ENCODE assay signal across 20 mouse cellular contexts in genomic region chr15:81919062-81919461, GRCm38 (mm10). TPM values are rescaled to one million over a fixed set of nuclear protein-coding genes. Genes with fewer than 3 reads are reported as not detected.
DNase-seq lines count a peak whose midpoint lies in the region; ATAC-seq and TF ChIP-seq lines count a peak whose summit lies in the region.
"Had no signal": no experiment of that assay in that cellular context is flagged by ENCODE, and none has a peak within 500 bp of the region (broad histone marks: within the 10 kb centered on the region; RNA-seq: fewer than 3 reads in every experiment).

No protein-coding gene starts in this region.

- no peak for TF ChIP-seq CTCF in layer of hippocampus, adult 2 months (conservative IDR thresholded peaks at IDR 0.05)

- H3K9me3 ChIP-seq in hindbrain, embryonic 13.5 days, result no peaks in the 10 kb centered on the region
- H3K9me3 ChIP-seq in hindbrain, embryonic 14.5 days (ENCODE audit: control insufficient read depth, low read length), result no peaks in the 10 kb centered on the region
- H3K9me3 ChIP-seq: embryonic facial prominence, embryonic 13.5 days; forebrain, embryonic 15.5 days; hindbrain, embryonic 12.5 days; megakaryocyte, embryonic 14.5 days; neural tube, embryonic 13.5 days had no signal

- H3K4me3 ChIP-seq in hindbrain, embryonic 13.5 days, result no peak overlapping the region
- H3K4me3 ChIP-seq in hindbrain, embryonic 14.5 days (replicated peaks; ENCODE audit: low read length), result no peak overlapping the region
- H3K4me3 ChIP-seq in layer of hippocampus, adult 2 months, result no peak overlapping the region
- H3K4me3 ChIP-seq: embryonic facial prominence, embryonic 13.5 days; forebrain, embryonic 15.5 days; hindbrain, embryonic 12.5 days; megakaryocyte, embryonic 14.5 days; neural tube, embryonic 13.5 days had no signal

- peaks cover 32% of the 10 kb centered on the region for H3K4me1 ChIP-seq in hindbrain, embryonic 13.5 days (replicated peaks)
- H3K4me1 ChIP-seq in hindbrain, embryonic 14.5 days (replicated peaks; ENCODE audit: control insufficient read depth, insufficient read depth, low read length), result peaks cover 5% of the 10 kb centered on the region; the same call in 1 of the 2 replicates
- H3K4me1 ChIP-seq: embryonic facial prominence, embryonic 13.5 days had no signal

- WGBS in hindbrain, embryonic 13.5 days, result 86% methylated on average over 5 of the region's 5 CpGs
- WGBS in hindbrain, embryonic 14.5 days, result 88% methylated on average over 5 of the region's 5 CpGs

- ATAC-seq in cerebellum, adult (ENCODE audit: insufficient number of reproducible peaks, low FRiP score, low TSS enrichment), result 0 out of 2 replicates have a peak, but pooled peaks have one; percentile 7
- ATAC-seq in hindbrain, embryonic 13.5 days (ENCODE audit: low FRiP score), result no peak
- no peak for ATAC-seq in hindbrain, embryonic 14.5 days (ENCODE audit: low FRiP score)
- ATAC-seq: CD4-positive, CD25-positive, alpha-beta regulatory T cell, adult 4 months; forebrain, embryonic 15.5 days had no signal

- no peak for DNase-seq in cerebellum, adult 8-10 months
- no peak for DNase-seq in hindbrain, embryonic 14.5 days (ENCODE audit: low spot score)
- no peak for DNase-seq in layer of hippocampus, adult 2 months (ENCODE audit: low spot score in 2 of 2)
- DNase-seq in layer of hippocampus, adult 18-20 months (ENCODE audit: low spot score in 2 of 2), result no peak
- no peak for DNase-seq in spleen, postnatal 10 days (ENCODE audit: low spot score in 2 of 2)
- DNase-seq: gastrocnemius, postnatal 25 days; heart, postnatal 14 days; lung, adult 2 months; midbrain, embryonic 14.5 days; thymus, postnatal 25 days had no signal

- no peak overlapping the region for H3K27ac ChIP-seq in hindbrain, embryonic 13.5 days
- no peak overlapping the region for H3K27ac ChIP-seq in hindbrain, embryonic 14.5 days
- H3K27ac ChIP-seq in layer of hippocampus, adult 2 months, result peak overlapping the region; percentile 78
- H3K27ac ChIP-seq: embryonic facial prominence, embryonic 13.5 days; forebrain, embryonic 15.5 days; hindbrain, embryonic 12.5 days; neural tube, embryonic 13.5 days had no signal

- H3K36me3 ChIP-seq in hindbrain, embryonic 13.5 days, result peaks cover 48% of the 10 kb centered on the region
- H3K36me3 ChIP-seq in hindbrain, embryonic 14.5 days (replicated peaks; ENCODE audit: control insufficient read depth, insufficient read depth), result peaks cover 29% of the 10 kb centered on the region

- H3K4me2 ChIP-seq in hindbrain, embryonic 13.5 days, result no peak overlapping the region
- no peak overlapping the region for H3K4me2 ChIP-seq in hindbrain, embryonic 14.5 days (replicated peaks)
- H3K4me2 ChIP-seq: embryonic facial prominence, embryonic 13.5 days; forebrain, embryonic 15.5 days; heart, embryonic 11.5 days; hindbrain, embryonic 12.5 days; liver, embryonic 11.5 days; neural tube, embryonic 13.5 days had no signal

- peak overlapping the region; percentile 13; the same call in 1 of the 2 replicates for H3K9ac ChIP-seq in hindbrain, embryonic 13.5 days
- no peak overlapping the region for H3K9ac ChIP-seq in hindbrain, embryonic 14.5 days
- H3K9ac ChIP-seq: embryonic facial prominence, embryonic 13.5 days; forebrain, embryonic 15.5 days; hindbrain, embryonic 12.5 days; neural tube, embryonic 13.5 days had no signal

- no peaks in the 10 kb centered on the region for H3K27me3 ChIP-seq in hindbrain, embryonic 13.5 days
- no peaks in the 10 kb centered on the region for H3K27me3 ChIP-seq in hindbrain, embryonic 14.5 days (ENCODE audit: control insufficient read depth, insufficient read depth, low read length)
- H3K27me3 ChIP-seq: embryonic facial prominence, embryonic 13.5 days; forebrain, embryonic 15.5 days; hindbrain, embryonic 12.5 days; megakaryocyte, embryonic 14.5 days; neural tube, embryonic 13.5 days had no signal

RNA-seq across cellular contexts. Expression of gene Polr3h, which starts 7.0 kb away (rescaled TPM):
- 73.3 and 76.8 TPM in 2 replicates for polyA plus RNA-seq in hindbrain, embryonic 13.5 days (2015; fragmentation: Nextera tagmentation; extraction: Ambion mirVana)
- polyA plus RNA-seq in hindbrain, embryonic 14.5 days (2014; fragmentation: Nextera tagmentation; extraction: Ambion mirVana), result 85.5 and 100.0 TPM in 2 replicates
- 10 to 100 TPM; 44.8 to 51.4 TPM for total RNA-seq in layer of hippocampus, adult 2 months (2021)
- total RNA-seq in layer of hippocampus, adult 18-20 months (2021), result 10 to 100 TPM; 47.4 to 50.7 TPM

RNA-seq across cellular contexts. Expression of gene Csdc2, which starts 17.5 kb away (rescaled TPM):
- 130 and 137 TPM in 2 replicates for polyA plus RNA-seq in hindbrain, embryonic 13.5 days (2015; fragmentation: Nextera tagmentation; extraction: Ambion mirVana)
- 183 and 199 TPM in 2 replicates for polyA plus RNA-seq in hindbrain, embryonic 14.5 days (2014; fragmentation: Nextera tagmentation; extraction: Ambion mirVana)
- 10 to 100 TPM; 75.2 to 81.8 TPM for total RNA-seq in layer of hippocampus, adult 2 months (2021)
- 10 to 100 TPM; 71.1 to 72.6 TPM for total RNA-seq in layer of hippocampus, adult 18-20 months (2021)
- polyA plus RNA-seq: CD4-positive, CD25-positive, alpha-beta regulatory T cell, adult 4 months had no signal

RNA-seq across cellular contexts. Expression of gene Pmm1, which starts 41.7 kb away (rescaled TPM):
- 62.9 and 65.3 TPM in 2 replicates for polyA plus RNA-seq in hindbrain, embryonic 13.5 days (2015; fragmentation: Nextera tagmentation; extraction: Ambion mirVana)
- polyA plus RNA-seq in hindbrain, embryonic 14.5 days (2014; fragmentation: Nextera tagmentation; extraction: Ambion mirVana), result 89.0 and 103 TPM in 2 replicates
- 100 to 1,000 TPM; 214 to 224 TPM for total RNA-seq in layer of hippocampus, adult 2 months (2021)
- total RNA-seq in layer of hippocampus, adult 18-20 months (2021), result 100 to 1,000 TPM; 216 to 221 TPM

RNA-seq across cellular contexts. Expression of gene Aco2, which starts 47.0 kb away (rescaled TPM):
- 237 and 248 TPM in 2 replicates for polyA plus RNA-seq in hindbrain, embryonic 13.5 days (2015; fragmentation: Nextera tagmentation; extraction: Ambion mirVana)
- 252 and 281 TPM in 2 replicates for polyA plus RNA-seq in hindbrain, embryonic 14.5 days (2014; fragmentation: Nextera tagmentation; extraction: Ambion mirVana)
- total RNA-seq in layer of hippocampus, adult 2 months (2021), result 100 to 1,000 TPM; 442 to 446 TPM
- 100 to 1,000 TPM; 452 to 460 TPM for total RNA-seq in layer of hippocampus, adult 18-20 months (2021)

RNA-seq across cellular contexts. Expression of gene Phf5a, which starts 47.4 kb away (rescaled TPM):
- 123 and 125 TPM in 2 replicates for polyA plus RNA-seq in hindbrain, embryonic 13.5 days (2015; fragmentation: Nextera tagmentation; extraction: Ambion mirVana)
- 117 and 130 TPM in 2 replicates for polyA plus RNA-seq in hindbrain, embryonic 14.5 days (2014; fragmentation: Nextera tagmentation; extraction: Ambion mirVana)
- total RNA-seq in layer of hippocampus, adult 2 months (2021), result 10 to 100 TPM; 33.0 to 36.8 TPM
- 10 to 100 TPM; 34.3 to 36.2 TPM for total RNA-seq in layer of hippocampus, adult 18-20 months (2021)
